Comparison of ENCODE assay signal across 26 mouse cellular contexts in the genomic region with DNA sequence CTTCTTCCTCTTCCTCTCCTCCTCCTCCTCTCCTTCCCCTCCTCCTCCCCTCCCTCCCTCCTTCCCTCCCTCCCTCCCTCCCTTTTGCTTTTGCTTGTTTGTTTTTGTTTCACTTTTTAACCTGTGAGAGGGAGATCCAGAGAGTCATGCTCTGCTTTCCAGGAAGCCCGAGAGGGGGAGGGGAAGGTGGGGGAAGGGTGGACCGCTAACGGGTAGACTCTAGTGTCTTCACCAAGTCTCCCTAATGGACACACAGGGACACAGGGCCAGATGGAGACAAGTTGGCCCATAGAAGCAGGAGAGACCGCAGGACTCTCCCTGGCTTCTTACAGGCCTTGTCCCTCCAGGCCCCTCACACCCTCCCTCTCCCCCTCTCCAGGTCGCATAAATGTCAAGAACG. TPM values are rescaled to one million over a fixed set of nuclear protein-coding genes. Genes with fewer than 3 reads are reported as not detected.
A peak's percentile ranks its signal among the peaks of the same experiment; 100 is the strongest.
DNase-seq lines count a peak whose midpoint lies in the region; ATAC-seq and TF ChIP-seq lines count a peak whose summit lies in the region.
"Had no signal": no experiment of that assay in that cellular context is flagged by ENCODE, and none has a peak within 500 bp of the region (broad histone marks: within the 10 kb centered on the region; RNA-seq: fewer than 3 reads in every experiment).

No protein-coding gene starts in this region.

- no peaks in the 10 kb centered on the region for H3K36me3 ChIP-seq in thymus, adult 2 months (ENCODE audit: control insufficient read depth, insufficient read depth, low read length)
- H3K36me3 ChIP-seq: embryonic facial prominence, embryonic 13.5 days; embryonic facial prominence, embryonic 15.5 days; forebrain, embryonic 10.5 days; forebrain, embryonic 12.5 days had no signal

- H3K27me3 ChIP-seq in thymus, adult 2 months (ENCODE audit: control insufficient read depth, insufficient read depth, low read length) = no peaks in the 10 kb centered on the region
- H3K27me3 ChIP-seq: embryonic facial prominence, embryonic 13.5 days; embryonic facial prominence, embryonic 15.5 days; forebrain, embryonic 12.5 days had no signal

- ATAC-seq in CD4-positive, CD25-positive, alpha-beta regulatory T cell, adult 4 months = no peak
- ATAC-seq: forebrain, embryonic 14.5 days; forebrain, embryonic 16.5 days had no signal

- peak; percentile 56 for DNase-seq in kidney, postnatal 10 days
- no peak for DNase-seq in kidney, postnatal 36 days
- DNase-seq in thymus, postnatal 14 days = peak; percentile 46
- DNase-seq in thymus, adult 2 months = no peak
- DNase-seq in B cell, adult 2 months = peak; percentile 10 to 16
- DNase-seq in yolk sac, embryonic 10.5 days (ENCODE audit: low spot score) = peak; percentile 3
- DNase-seq: adrenal gland, adult 2 months; adrenal gland, postnatal 10 days; adrenal gland, postnatal 25 days; cerebellum, adult 11 months; cerebellum, adult 18-20 months; cerebellum, adult 8-10 months; cerebellum, adult 9-11 months; cerebellum, postnatal 14 days; cerebellum, postnatal 36 days; embryo, embryonic 11 days had no signal

- TF ChIP-seq POLR2A in thymus, adult 2 months (IDR thresholded peaks at IDR 0.05; ENCODE audit: control insufficient read depth, extremely low read depth, insufficient read depth, low read length, poor library complexity) = no peak

- no peak overlapping the region for H3K27ac ChIP-seq in thymus, adult 2 months (ENCODE audit: control insufficient read depth, insufficient read depth, low read length)
- H3K27ac ChIP-seq: embryonic facial prominence, embryonic 13.5 days; embryonic facial prominence, embryonic 15.5 days; forebrain, embryonic 10.5 days; forebrain, embryonic 12.5 days had no signal

- peaks cover 46% of the 10 kb centered on the region for H3K4me1 ChIP-seq in thymus, adult 2 months (replicated peaks; ENCODE audit: control insufficient read depth, insufficient read depth, low read length)
- H3K4me1 ChIP-seq: embryonic facial prominence, embryonic 15.5 days; forebrain, embryonic 12.5 days had no signal

- no peak for TF ChIP-seq CTCF in thymus, adult 2 months (IDR thresholded peaks at IDR 0.05; ENCODE audit: borderline replicate concordance, control insufficient read depth, extremely low read depth, insufficient read depth, low read length, poor library complexity)

- 52% methylated on average over 6 of the region's 6 CpGs for WGBS in thymus, adult 2 months

- H3K4me3 ChIP-seq in thymus, adult 2 months (ENCODE audit: control insufficient read depth, insufficient read depth, low read length) = no peak overlapping the region
- H3K4me3 ChIP-seq: embryonic facial prominence, embryonic 13.5 days; embryonic facial prominence, embryonic 15.5 days; erythroblast, embryonic 14.5 days; forebrain, embryonic 10.5 days; forebrain, embryonic 12.5 days had no signal

RNA-seq across cellular contexts. Expression of a gene that starts 2.0 kb away (rescaled TPM):
- 9.6 and 10.7 TPM in 2 replicates for polyA plus RNA-seq in thymus, adult 2 months (2012; rRNA removed)
- under 1 TPM in 1 of 2 experiments, not detected in 1; 0.66 TPM for polyA plus RNA-seq in CD4-positive, CD25-positive, alpha-beta regulatory T cell, adult 4 months (2017; shearing (Covaris generic))
- polyA plus RNA-seq: adrenal gland, adult 2 months; brain, embryonic 14.5 days; embryonic facial prominence, embryonic 11.5 days; embryonic facial prominence, embryonic 13.5 days; embryonic facial prominence, embryonic 15.5 days; erythroblast, embryonic 14.5 days; forebrain, embryonic 10.5 days; forebrain, embryonic 12.5 days; forebrain, embryonic 14.5 days; forebrain, embryonic 16.5 days had no signal

Comparison
In these comparisons a context has a peak if more than half of its experiments do, and no peak if none do; other contexts are left out.
1. DNase-seq: peak in kidney, postnatal 10 days (single experiment), thymus, postnatal 14 days (single experiment), B cell, adult 2 months (2 of 2) and yolk sac, embryonic 10.5 days (single experiment); none in kidney, postnatal 36 days (0 of 2) and thymus, adult 2 months (single experiment).